Mouse (Mus musculus) heart, postnatal 4 days (tissue): Measurements from ENCODE around the gene Gpatch1. TPM values are rescaled to one million over a fixed set of nuclear protein-coding genes. Genes with fewer than 3 reads are reported as not detected.

Experiments
- DNase-seq: peaks from one replicate; pipeline ENCODE4 v3.0.0; 2021
- total RNA-seq, 2 experiments: library from RNA; stranded (reverse); gene quantifications; 2 replicates each; pipeline ENCODE4 v1.2.3; 2021

Gpatch1 gene
- total RNA-seq, 2 experiments from 2014 or later = 11.4 to 12.7 TPM

DNA sequence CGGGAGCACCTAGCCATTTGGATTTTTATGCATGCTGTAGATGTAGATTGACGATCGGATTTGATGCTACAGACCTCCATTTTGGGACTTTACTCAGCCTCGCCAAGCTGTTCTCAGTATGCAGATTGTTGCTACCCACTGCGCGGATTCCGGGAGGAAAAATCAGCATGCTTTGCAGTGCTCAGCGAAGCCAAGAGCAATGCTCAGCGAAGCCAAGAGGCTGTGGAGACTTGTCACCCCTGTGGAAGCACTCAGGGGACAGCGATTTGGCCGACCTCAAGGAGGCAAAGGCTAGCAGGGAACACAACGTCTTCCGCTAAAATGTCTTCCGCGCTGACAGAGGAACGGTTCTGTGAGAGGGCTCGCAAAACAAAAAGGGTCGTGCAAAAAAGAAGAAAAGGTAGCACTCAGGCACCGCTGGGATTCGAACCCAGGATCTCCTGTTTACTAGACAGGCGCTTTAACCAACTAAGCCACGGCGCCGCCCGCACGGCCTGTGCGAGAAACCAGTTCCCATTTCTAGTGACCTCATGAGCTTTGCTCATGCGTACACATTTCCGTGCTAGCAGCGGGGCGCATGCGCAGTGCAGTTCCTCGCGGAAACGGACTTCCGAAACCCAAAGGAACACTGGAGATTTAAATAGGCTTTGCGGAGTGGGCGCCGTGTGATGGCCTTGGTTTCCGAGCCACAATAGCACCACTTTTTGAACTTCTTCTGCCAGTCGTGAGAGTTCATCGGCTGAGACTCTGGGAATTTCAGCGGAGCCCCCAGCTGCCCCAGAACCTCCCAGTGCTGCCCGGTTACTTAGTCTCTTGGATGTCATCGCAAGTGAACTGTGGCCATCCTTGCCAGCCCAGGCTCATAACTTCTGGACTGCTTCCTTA lies 83.6 kb downstream of the Gpatch1 start:
- DNase-seq = peak; percentile 99

DNA sequence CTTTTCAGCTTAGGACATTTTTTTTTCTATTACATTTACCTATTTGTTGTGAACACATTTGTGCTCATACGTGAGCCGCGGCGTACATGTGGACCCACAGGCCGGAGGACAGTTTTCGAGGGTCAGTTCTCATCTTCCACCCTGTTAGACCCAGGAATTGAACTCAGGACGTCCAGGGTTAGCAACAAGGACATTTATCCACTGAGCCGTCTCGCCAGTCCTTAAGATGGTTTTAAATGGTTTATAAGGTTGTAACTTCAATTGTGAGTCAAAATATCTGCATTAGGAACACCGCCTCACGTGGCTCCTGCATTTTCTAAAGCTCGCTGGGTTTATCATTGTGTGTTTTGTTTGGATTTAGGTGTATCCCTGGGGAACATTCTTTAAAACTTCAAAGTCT lies 84.4 kb downstream of the Gpatch1 start:
- DNase-seq = no peak

- DNase-seq = no peak
Measured at GRCm38 (mm10) chr7:35232796-35233455, 85.3 kb downstream of the Gpatch1 start.

- DNase-seq = no peak
Measured at GRCm38 (mm10) chr7:35230333-35230732, 87.9 kb downstream of the Gpatch1 start.

Other genes starting within 250 kb of the Gpatch1 start
- gene Cebpa, start 199.1 kb downstream of the Gpatch1 start, total RNA-seq = 1 to 10 TPM; 3.2 to 4.0 TPM
- under 1 TPM; 0.38 to 0.45 TPM for gene Slc7a10, start 132.1 kb downstream of the Gpatch1 start, total RNA-seq
- 1 to 10 TPM; 6.9 TPM for gene Lrp3, start 102.9 kb downstream of the Gpatch1 start, total RNA-seq
- 1 to 10 TPM; 4.1 to 4.4 TPM for gene Rhpn2, start 15.7 kb upstream of the Gpatch1 start, total RNA-seq
- 1 to 10 TPM; 4.6 to 4.7 TPM for gene Faap24, start 78.4 kb upstream of the Gpatch1 start, total RNA-seq
- gene Cep89, start 78.6 kb upstream of the Gpatch1 start, total RNA-seq = 10 to 100 TPM; 26.4 to 26.6 TPM
- not detected for gene Slc7a9, start 130.4 kb upstream of the Gpatch1 start, total RNA-seq
- 1 to 10 TPM; 1.0 to 1.3 TPM for gene Tdrd12, start 219.3 kb upstream of the Gpatch1 start, total RNA-seq
- gene Nudt19, start 237.9 kb upstream of the Gpatch1 start, total RNA-seq = 10 to 100 TPM; 81.1 to 85.6 TPM